Mouse (Mus musculus) layer of hippocampus, postnatal 25 days (tissue): Measurements from ENCODE around the gene Cux2. TPM values are rescaled to one million over a fixed set of nuclear protein-coding genes. Genes with fewer than 3 reads are reported as not detected.
A peak's percentile ranks its signal among the peaks of the same experiment; 100 is the strongest.
"Not testable (repeated sequence)": the region's sequence is repeated elsewhere in the genome, so short reads cannot be mapped to it uniquely, and the experiment has no call there.

Experiments
- DNase-seq, 2 experiments: peaks; one replicate each; pipeline ENCODE4 v3.0.0; 2022; ENCODE audit warnings: mixed read lengths in 2 of 2, low spot score in 1 of 2; ENCODE audit errors: extremely low spot score in 1 of 2
- total RNA-seq, 2 experiments: library from RNA; stranded (reverse); gene quantifications; 2 replicates each; pipeline ENCODE4 v1.2.3; 2021

The Cux2 gene
- total RNA-seq, 2 experiments from 2014 or later = 32.9 to 36.7 TPM

GRCm38 (mm10) chr5:121879211-121879610 lies 170.7 kb downstream of the Cux2 start:
- peak in 1 of 2 experiments; percentile 49 for DNase-seq

GRCm38 (mm10) chr5:121878703-121879102 lies 171.2 kb downstream of the Cux2 start:
- DNase-seq = no peak

GRCm38 (mm10) chr5:121876901-121877300 lies 173.0 kb downstream of the Cux2 start:
- DNase-seq = no peak

- no peak for DNase-seq
These were observed 174.9 kb downstream of the Cux2 start for GRCm38 (mm10) chr5:121875041-121875440.

GRCm38 (mm10) chr5:121872158-121872557 lies 177.7 kb downstream of the Cux2 start:
- peak; percentile 80 to 97 for DNase-seq

GRCm38 (mm10) chr5:121871515-121872030 lies 178.3 kb downstream of the Cux2 start:
- no peak for DNase-seq

GRCm38 (mm10) chr5:121870832-121871231 lies 179.1 kb downstream of the Cux2 start:
- DNase-seq = no peak

- no peak for DNase-seq
These were observed 181.9 kb downstream of the Cux2 start for GRCm38 (mm10) chr5:121867963-121868362.

- no peak for DNase-seq
These were observed 185.6 kb downstream of the Cux2 start for GRCm38 (mm10) chr5:121864330-121864729.

GRCm38 (mm10) chr5:121861964-121862363 lies 187.9 kb downstream of the Cux2 start:
- no peak for DNase-seq

- DNase-seq = no peak
These were observed 191.5 kb downstream of the Cux2 start for GRCm38 (mm10) chr5:121858427-121858826.

- DNase-seq = no peak
These were observed 193.2 kb downstream of the Cux2 start for GRCm38 (mm10) chr5:121856740-121857139.

- DNase-seq = no peak
These were observed 195.1 kb downstream of the Cux2 start for GRCm38 (mm10) chr5:121854768-121855167.

- no peak for DNase-seq
These were observed 196.4 kb downstream of the Cux2 start for GRCm38 (mm10) chr5:121853368-121854051.

GRCm38 (mm10) chr5:121849478-121850349 lies 200.2 kb downstream of the Cux2 start:
- no peak for DNase-seq

GRCm38 (mm10) chr5:121848743-121849142 lies 201.2 kb downstream of the Cux2 start, which contains the start of gene Pheta1:
Gene Pheta1, plus strand, starts transcription at chr5:121848984.
- DNase-seq = peak; percentile 82 to 88

- no peak for DNase-seq
These were observed 201.8 kb downstream of the Cux2 start for GRCm38 (mm10) chr5:121848035-121848519.

- DNase-seq = not testable (repeated sequence)
These were observed 202.6 kb downstream of the Cux2 start for GRCm38 (mm10) chr5:121847269-121847668.

GRCm38 (mm10) chr5:121846322-121846721 lies 203.6 kb downstream of the Cux2 start:
- DNase-seq = no peak

- DNase-seq = no peak
These were observed 204.5 kb downstream of the Cux2 start for GRCm38 (mm10) chr5:121845361-121845760.
